Mouse (Mus musculus): Measurements from ENCODE around the gene Plekhb2. TPM values are rescaled to one million over a fixed set of nuclear protein-coding genes. Genes with fewer than 3 reads are reported as not detected.

Gene Plekhb2
- total RNA-seq, 2 experiments from 2014 or later: 164 to 187 TPM

DNA sequence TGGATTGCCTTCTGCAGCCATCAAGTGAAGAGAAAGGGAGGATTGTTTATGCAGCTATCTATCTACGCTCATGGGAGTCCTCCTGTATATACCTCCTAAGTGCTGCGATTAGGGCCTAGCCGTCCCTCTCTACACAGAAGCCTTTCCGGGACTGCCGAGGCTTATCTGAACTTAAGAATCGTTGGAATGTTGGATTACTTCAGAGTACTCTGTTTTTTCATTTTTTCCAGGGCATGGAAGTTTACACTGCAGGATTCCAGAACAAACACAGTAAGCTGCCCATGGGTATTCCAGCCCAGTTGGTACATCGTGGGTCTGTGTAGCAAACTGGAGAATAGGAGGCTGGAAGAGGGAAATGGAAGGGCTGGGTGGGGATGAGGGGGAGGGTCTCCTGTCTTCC is 14.5 kb downstream of the Plekhb2 start:
- no peak for DNase-seq (ENCODE audit: extremely low spot score in 1 of 2, low spot score in 1 of 2)

DNA sequence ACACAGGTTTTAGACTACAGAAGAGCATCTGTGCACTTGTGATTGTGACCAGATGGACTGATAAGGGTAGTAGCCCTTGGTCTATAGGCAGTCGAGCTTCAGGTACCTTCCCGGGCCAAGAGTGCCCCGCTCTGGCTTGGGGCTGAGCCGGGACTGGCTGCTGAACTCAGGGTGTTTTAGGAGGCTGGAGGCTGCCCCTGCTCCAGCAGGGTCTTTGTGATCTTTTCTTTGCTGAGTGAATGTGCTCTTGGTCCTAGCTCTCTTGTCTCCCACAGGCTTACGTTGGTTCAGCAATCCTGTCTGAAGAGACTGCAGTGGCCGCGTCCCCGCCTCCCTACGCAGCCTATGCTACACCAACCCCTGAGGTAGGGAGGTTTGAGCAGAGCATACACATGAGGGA is 16.1 kb downstream of the Plekhb2 start:
- DNase-seq (ENCODE audit: extremely low spot score in 1 of 2, low spot score in 1 of 2): no peak

DNA sequence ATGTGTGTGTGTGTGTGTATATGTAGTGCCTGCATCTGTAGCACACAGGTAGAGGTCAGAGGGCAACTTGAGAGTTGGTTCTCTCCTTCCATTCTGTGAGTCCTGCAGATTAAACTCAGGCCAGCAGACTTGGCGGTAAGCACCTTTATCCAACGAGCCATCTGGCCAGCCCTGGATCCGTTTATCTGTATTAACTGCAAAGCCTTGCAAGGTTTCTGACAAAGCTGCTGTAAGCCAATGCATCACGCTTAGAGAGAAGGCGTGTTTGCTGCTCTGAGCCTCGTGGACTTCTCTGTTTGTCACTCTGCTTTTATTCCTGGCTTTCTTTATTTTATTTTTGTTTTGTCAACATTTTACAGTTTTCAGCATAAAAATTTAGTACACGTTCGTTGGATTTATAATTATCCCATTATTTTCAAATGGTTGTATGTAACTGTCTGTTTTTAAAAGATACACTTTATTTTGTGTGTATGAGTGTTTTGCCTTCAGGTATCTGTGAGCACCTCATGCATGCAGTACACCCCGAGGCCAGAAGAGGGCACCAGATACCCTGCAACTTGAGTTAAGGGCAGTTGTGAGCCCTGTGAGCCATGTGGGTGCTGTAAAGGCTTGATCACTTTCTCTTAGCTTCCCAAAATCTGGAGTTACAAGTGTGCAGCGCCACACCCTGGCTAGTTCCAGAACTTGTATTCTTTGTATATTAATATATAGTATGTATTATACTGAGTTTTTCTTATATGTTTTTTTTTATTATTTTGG is 17.2 kb downstream of the Plekhb2 start:
- DNase-seq (ENCODE audit: extremely low spot score in 1 of 2, low spot score in 1 of 2): peak; percentile 69 to 94

DNA sequence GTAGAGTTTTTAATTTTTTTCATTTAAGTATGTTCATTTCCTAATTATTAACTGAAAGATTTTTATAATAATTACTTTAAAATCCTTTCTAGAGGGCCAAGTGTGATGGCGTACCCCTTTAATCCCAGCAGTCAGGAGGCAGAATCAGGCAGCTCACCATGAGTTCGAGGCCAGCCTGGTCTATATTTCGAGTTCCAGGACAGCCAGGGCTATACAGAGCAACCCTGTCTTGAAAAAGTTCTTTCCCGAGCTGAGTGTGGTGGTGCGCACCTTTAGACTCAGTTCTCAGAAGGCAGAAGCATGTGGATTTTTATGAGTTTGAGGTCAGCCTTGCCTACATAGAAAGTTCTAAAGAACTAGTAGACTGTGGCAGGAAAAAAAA is 17.8 kb downstream of the Plekhb2 start:
- DNase-seq (ENCODE audit: extremely low spot score in 1 of 2, low spot score in 1 of 2): no peak

DNA sequence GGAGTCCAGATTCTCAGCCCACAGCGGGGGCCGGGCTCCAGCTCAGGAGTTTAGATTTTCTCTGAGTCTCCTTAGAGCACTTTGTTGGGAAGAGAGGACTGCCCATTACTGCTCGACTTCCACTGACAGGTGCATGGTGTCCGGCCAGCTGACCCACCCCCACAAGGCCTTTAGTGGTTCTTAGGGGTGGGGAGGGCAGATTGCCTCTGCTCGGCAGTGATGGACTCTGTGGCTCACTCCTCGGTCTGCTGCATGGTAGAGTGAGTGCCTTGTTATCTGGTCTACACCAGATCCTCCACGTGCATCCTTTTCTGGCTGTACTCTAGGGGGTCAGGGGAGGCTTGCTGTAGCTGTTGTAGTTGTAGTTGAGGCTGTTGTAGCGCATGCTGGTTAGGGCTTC is 18.6 kb downstream of the Plekhb2 start:
- no peak for DNase-seq (ENCODE audit: extremely low spot score in 1 of 2, low spot score in 1 of 2)

DNA sequence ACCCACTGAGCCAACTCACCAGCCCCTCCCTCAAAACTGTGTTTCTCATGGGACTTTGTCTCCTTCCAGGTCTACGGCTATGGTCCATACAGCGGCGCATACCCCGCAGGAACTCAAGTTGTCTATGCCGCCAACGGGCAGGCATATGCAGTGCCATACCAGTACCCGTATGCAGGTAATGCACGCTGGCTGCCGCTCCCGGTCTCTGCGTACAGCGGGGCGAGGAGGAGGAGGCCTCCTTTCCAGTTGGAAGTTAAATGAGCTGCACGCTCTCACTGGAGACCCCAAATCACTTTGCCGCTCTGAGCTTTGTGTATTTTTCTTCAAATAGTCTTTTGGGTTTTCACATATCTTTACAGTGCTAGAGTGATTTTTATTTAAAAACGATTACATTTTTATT is 19.5 kb downstream of the Plekhb2 start:
- no peak for DNase-seq (ENCODE audit: extremely low spot score in 1 of 2, low spot score in 1 of 2)

DNA sequence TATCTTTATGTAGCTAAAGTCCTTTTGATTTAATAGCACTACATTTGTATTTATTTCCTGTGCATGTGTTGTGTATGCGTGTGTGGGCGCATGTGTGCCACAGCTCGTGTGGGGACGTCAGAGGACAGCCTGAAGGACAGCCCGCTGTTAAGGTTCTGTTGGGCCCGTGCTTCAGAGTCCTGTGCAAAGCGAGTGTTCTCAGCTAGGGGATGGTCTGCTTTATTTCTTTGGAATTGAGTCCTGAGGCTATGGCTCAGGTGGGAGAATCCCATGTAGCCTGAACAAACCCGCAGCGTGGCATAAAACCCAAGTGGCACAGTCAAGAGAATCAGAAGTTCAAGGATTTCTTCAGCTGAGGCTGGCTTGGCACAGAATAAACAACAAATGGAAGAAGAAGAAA is 21.4 kb downstream of the Plekhb2 start:
- DNase-seq (ENCODE audit: extremely low spot score in 1 of 2, low spot score in 1 of 2): no peak

DNA sequence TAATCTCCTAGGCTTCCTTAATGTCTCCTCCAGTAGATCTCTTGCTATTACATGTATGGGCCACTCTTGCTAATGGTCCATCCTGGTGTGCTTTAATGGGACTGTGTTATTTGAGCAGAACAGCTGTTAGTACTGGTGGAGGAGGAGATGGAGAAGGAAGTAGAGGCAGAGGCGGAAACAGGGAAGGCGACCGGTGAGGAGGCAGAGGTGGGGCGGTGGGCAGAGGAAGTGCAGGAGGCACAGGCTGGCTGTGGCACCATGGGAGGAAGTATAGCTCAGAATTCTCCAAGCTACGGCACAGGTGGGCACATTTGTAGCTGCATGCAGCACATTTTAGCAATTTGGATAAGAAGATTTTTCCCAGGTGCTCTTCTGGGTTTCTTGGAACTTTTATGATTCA is 23.8 kb downstream of the Plekhb2 start:
- DNase-seq (ENCODE audit: extremely low spot score in 1 of 2, low spot score in 1 of 2): peak in 1 of 2 experiments; percentile 5

DNA sequence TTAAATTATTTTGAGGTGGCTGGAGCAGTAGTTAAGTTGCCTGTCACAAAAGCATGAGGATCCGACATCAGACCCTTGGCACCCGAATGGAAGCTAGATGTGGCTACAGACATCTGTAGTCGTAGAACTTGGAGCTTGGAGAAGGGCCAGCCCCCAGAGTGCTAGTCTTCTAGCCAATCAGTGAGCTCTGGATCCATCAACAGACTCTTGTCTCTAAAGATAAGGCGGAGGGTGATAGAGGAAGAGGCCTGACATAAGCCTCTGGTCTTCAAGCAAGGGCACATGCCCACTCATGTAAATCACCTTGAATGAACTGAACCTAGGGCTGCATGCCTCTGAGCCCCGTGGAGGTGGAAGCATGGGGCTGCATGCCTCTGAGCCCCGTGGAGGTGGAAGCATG is 29.8 kb downstream of the Plekhb2 start:
- DNase-seq (ENCODE audit: extremely low spot score in 1 of 2, low spot score in 1 of 2): no peak

DNA sequence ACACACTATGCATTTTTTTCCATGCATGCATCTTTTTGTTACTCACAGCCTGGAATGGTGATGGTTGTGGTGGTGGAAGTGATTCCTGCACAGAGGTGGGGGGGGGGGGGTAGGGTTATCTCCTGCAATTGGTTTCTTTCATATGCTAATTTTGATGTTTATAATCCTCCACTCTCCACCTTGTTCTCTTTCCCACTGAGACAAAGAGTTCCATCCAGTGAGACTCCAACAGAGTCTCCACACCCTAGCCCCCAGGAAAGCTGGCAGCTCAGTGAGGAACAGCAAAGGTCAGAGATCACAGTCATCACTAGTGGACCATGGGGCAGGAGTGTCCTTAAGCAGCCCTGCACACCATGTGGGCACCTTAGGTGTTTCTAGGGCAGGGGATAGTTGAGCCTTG is 34.0 kb downstream of the Plekhb2 start:
- DNase-seq (ENCODE audit: extremely low spot score in 1 of 2, low spot score in 1 of 2): no peak

DNA sequence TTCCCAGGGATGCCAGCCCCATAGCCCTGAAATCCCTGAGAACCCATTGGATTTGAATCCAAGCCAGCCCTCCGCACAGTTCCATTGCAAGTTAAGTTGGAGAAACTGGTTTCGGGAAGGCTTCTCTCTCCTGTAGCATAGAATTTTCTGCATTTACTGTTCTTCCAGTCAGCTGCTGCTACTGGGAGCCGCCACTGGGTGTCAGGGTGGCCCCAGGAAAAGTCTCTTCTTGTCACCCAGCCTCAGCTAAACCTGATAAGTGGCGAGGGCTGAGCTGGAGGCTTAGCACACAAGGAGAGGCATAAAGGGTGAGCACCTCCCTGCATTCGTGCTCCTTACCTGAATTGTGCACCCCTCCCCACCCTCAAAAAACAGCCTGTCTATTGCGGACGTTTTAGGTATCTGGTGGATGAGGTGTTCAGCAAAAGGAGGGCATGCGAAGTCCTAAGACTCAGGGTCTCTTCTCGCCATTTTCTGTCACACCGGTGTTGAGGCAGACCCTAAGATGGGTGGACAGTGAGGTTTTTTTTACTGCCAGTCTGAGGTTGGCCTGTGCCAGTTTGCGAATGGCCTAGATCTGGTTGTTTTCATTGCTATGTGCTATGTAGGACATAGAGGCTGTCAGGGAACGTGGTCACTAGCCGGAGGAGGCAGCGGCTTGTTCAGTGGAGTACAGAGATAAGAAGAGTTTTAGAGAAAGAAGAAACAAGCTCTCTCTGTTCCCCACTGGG is 41.9 kb downstream of the Plekhb2 start:
- DNase-seq (ENCODE audit: extremely low spot score in 1 of 2, low spot score in 1 of 2): peak; percentile 42 to 62

DNA sequence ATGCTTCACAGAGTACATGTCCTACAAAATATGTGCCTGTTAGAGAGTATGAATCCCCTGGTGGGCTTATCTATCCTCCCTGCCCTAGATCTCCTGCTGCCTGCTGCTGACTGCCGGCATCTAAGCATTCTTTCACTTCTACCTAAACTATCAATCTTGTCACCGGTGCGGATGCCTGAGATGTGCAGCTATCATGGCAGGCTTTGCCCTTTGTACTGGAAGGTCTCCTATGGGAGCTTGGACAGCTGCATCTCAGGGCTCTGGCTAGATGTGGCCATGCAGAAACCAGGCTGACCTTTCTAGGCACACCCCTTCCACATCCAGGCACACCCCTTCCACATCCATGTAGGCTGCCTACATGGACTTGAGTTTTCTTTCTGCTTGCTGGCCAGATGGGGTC is 42.7 kb downstream of the Plekhb2 start:
- no peak for DNase-seq (ENCODE audit: extremely low spot score in 1 of 2, low spot score in 1 of 2)

DNA sequence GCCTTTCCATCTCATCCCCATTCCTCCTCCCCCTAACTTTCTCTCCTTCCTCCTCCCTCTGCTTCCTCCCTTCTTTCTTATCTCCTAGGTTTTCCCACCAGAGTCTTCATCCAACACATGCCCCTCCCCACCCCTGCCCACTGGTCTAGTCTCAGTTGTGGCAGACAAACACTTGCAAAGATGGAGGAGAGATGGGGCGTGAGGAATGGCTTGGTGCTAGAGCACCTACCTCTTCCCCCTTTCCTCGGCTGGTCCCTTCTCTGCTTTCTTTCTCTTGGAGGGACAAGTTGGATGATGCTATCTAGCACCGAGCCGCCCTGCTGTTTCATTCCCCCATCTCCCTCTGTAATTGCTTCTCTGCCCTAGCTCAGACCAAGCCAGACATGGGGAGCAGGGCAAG is 43.6 kb downstream of the Plekhb2 start:
- no peak for DNase-seq (ENCODE audit: extremely low spot score in 1 of 2, low spot score in 1 of 2)

DNA sequence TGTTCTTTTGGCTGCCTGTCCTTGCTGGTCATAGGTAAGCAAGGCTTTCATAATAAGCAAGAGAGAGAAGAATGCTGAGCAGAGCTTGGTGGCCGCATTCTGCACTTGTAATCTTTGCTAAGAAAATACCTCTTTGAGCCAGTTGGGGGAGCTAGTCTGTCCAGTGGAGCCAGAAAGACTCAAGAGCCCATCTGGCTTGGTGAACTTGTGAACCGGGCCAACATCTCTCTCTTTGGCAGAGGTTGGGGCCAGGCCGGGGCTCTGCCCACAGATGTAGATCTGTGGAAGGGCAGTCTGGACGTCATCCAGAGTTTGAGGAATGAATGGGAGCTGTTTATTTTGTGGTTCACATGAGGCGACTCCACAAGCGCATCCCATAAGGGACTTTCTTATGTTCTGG is 44.1 kb downstream of the Plekhb2 start:
- DNase-seq (ENCODE audit: extremely low spot score in 1 of 2, low spot score in 1 of 2): peak in 1 of 2 experiments; percentile 12

DNA sequence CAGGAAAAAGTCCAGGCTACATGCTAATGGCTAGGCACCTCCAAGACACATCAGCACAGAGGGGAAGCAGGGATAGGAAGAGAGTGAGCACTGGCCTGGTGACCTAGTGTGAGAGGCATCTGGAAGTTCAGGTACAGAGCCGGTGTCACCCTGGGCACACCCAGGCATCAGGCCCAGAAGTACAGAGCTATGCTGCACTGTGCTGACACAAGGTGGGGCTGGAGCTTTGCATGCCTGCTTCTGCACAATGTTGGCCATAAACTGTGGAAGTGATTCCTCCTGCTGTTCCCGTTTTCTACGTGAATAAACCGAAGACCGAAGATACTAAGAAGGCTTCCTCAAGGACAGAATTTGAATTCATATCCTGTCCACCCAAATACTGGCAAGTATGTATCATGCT is 46.3 kb downstream of the Plekhb2 start:
- no peak for DNase-seq (ENCODE audit: extremely low spot score in 1 of 2, low spot score in 1 of 2)

DNA sequence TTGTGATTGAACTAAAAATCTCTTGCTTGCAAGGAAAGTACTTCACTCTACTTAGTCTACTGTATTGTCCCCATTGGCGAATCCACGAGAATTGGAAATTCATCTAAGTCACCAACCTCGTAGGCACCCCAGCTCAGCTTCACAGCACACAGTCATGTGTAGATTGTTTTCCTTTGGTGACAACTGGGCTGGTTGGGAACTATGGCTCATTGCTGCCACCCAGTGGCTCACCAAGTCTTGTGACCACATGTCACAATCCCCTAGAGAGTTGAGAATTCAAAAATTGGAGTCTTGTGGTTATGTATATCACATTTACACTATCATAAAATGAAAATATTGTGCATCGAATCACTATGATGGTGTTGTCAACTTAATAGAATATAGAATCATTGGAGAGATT is 47.1 kb downstream of the Plekhb2 start:
- DNase-seq (ENCODE audit: extremely low spot score in 1 of 2, low spot score in 1 of 2): peak in 1 of 2 experiments; percentile 75

DNA sequence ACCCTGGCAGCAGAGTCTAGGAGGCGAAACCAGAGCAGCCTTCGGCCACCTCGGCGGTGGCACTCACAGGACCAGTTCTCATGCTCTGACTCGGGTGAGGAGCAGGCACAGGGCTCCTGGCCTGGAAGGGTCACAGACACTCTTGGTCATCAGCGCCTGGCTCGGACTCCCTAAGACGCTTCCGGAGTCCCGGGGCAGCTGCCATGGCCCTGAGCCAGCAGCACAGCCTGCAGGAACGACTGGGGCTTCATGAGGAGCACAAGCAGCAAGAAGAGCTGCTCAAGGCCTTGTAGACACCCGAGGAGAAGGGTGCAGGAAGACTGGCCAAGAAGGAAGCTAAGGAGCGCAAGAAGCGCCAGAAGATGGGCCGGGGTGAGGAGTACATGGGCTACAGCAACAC is 78.9 kb downstream of the Plekhb2 start:
- no peak for DNase-seq (ENCODE audit: extremely low spot score in 1 of 2, low spot score in 1 of 2)

Other genes starting within 250 kb of the Plekhb2 start
- 100 to 1,000 TPM; 232 to 236 TPM for gene Fam168b, start 6.9 kb upstream of the Plekhb2 start, total RNA-seq (2021)